Mouse (Mus musculus) myocyte (in vitro differentiated cells): Measurements from ENCODE around the gene Nek7. TPM values are rescaled to one million over a fixed set of nuclear protein-coding genes. Genes with fewer than 3 reads are reported as not detected.

ENCODE experiments used
- H3K27me3 ChIP-seq: one replicate; pipeline ENCODE4 v1.6.1; 2011; ENCODE audit not compliant: control insufficient read depth, insufficient read depth, insufficient read length
- H3K36me3 ChIP-seq: one replicate; pipeline ENCODE4 v1.6.1; 2011; ENCODE audit not compliant: control insufficient read depth, insufficient read depth
- H3K4me2 ChIP-seq: one replicate; pipeline ENCODE4 v1.6.1; 2011; ENCODE audit warnings: low read depth, control low read depth
- H3K4me3 ChIP-seq: one replicate; pipeline ENCODE4 v1.5.1; 2011; ENCODE audit warnings: mild to moderate bottlenecking, control low read depth, moderate library complexity
- H3K79me2 ChIP-seq: one replicate; pipeline ENCODE4 v1.6.1; 2011; ENCODE audit not compliant: control insufficient read depth, insufficient read depth
- H3ac ChIP-seq: one replicate; pipeline ENCODE4 v1.6.1; 2011; ENCODE audit not compliant: control insufficient read depth, insufficient read length
- CEBPB ChIP-seq: IDR thresholded peaks from 2 replicates; pipeline ENCODE4 v1.6.1; 2011; ENCODE audit warnings: mild to moderate bottlenecking, moderate library complexity; ENCODE audit not compliant: poor library complexity, insufficient read depth, severe bottlenecking
- E2F4 ChIP-seq: IDR thresholded peaks from one replicate; pipeline ENCODE4 v1.6.1; 2011; ENCODE audit warnings: mild to moderate bottlenecking, control low read depth, moderate library complexity; ENCODE audit not compliant: insufficient read depth
- MAX ChIP-seq: IDR thresholded peaks from one replicate; pipeline ENCODE4 v1.6.1; 2011; ENCODE audit warnings: low read depth, mild to moderate bottlenecking, control low read depth
- MYOD1 ChIP-seq, 3 experiments: IDR thresholded peaks; one replicate each; pipeline ENCODE4 v1.6.1; 2011; ENCODE audit warnings: control low read depth in 2 of 3, low read depth in 2 of 3, mild to moderate bottlenecking in 2 of 3, moderate library complexity in 1 of 3; ENCODE audit not compliant: insufficient read length in 2 of 3, control insufficient read depth in 1 of 3
- MYOG ChIP-seq, 3 experiments: IDR thresholded peaks; one replicate each; pipeline ENCODE4 v1.6.1; 2011; ENCODE audit warnings: control low read depth in 2 of 3, low read depth in 2 of 3, mild to moderate bottlenecking in 2 of 3; ENCODE audit not compliant: insufficient read length in 2 of 3, control insufficient read depth in 1 of 3, insufficient read depth in 1 of 3
- POLR2A ChIP-seq: IDR thresholded peaks from one replicate; pipeline ENCODE4 v1.6.1; 2011; ENCODE audit warnings: low read depth, mild to moderate bottlenecking, control low read depth, moderate library complexity; ENCODE audit not compliant: insufficient read length
- POLR2AphosphoS2 ChIP-seq: IDR thresholded peaks from one replicate; pipeline ENCODE4 v1.6.1; 2011; ENCODE audit warnings: low read depth, control low read depth; ENCODE audit not compliant: insufficient read length
- REST ChIP-seq: IDR thresholded peaks from one replicate; pipeline ENCODE4 v1.6.1; 2011; ENCODE audit warnings: mild to moderate bottlenecking, control low read depth, moderate library complexity; ENCODE audit not compliant: insufficient read depth, insufficient read length
- SRF ChIP-seq: IDR thresholded peaks from one replicate; pipeline ENCODE4 v1.6.1; 2011; ENCODE audit warnings: low read depth; ENCODE audit not compliant: control insufficient read depth, insufficient read length
- TCF12 ChIP-seq: IDR thresholded peaks from one replicate; pipeline ENCODE4 v1.6.1; 2011; ENCODE audit warnings: mild to moderate bottlenecking, control low read depth; ENCODE audit not compliant: poor library complexity, insufficient read depth, severe bottlenecking
- TCF3 ChIP-seq: IDR thresholded peaks from one replicate; pipeline ENCODE4 v1.6.1; 2011; ENCODE audit warnings: low read depth, control low read depth; ENCODE audit not compliant: insufficient read length
- USF1 ChIP-seq: IDR thresholded peaks from one replicate; pipeline ENCODE4 v1.6.1; 2011; ENCODE audit warnings: low read depth, mild to moderate bottlenecking, control low read depth, moderate library complexity
- polyA plus RNA-seq: library from polyadenylated mRNA; unstranded; fragments of >200 nt; fragmentation: generic; extraction: Trizol; gene quantifications from one replicate; pipeline ENCODE4 v1.2.1, GENCODE M21; 2012; ENCODE audit warnings: missing spikeins

The Nek7 gene
- polyA plus RNA-seq, 1 experiment, result 14.6 TPM

- Histone ChIP-seq H3K27me3 (no peaks in the 10 kb centered on the region), H3K4me3 (no peak overlapping the region), H3ac (no peak overlapping the region), H3K79me2 (peaks cover 45% of the 10 kb centered on the region), H3K36me3 (no peaks in the 10 kb centered on the region), H3K4me2 (no peak overlapping the region)
- TF ChIP-seq SRF, result no peak
- no peak for TF ChIP-seq MYOD1 (IDR thresholded peaks at IDR 0.05; ENCODE audit: control insufficient read depth in 1 of 3, insufficient read length in 2 of 3, low read depth in 2 of 3)
- no peak for TF ChIP-seq POLR2AphosphoS2
- no peak for TF ChIP-seq E2F4
- no peak for TF ChIP-seq TCF3
- no peak for TF ChIP-seq CEBPB
These were observed 29.4 kb downstream of the Nek7 start for GRCm38 (mm10) chr1:138590451-138591022.

GRCm38 (mm10) chr1:138589126-138589525, 30.8 kb downstream of the Nek7 start:
- H3K79me2 ChIP-seq, result peaks cover 49% of the 10 kb centered on the region
- H3K36me3 ChIP-seq, result no peaks in the 10 kb centered on the region
- no peak overlapping the region for H3K4me2 ChIP-seq
- TF ChIP-seq CEBPB, result no peak
- no peak for TF ChIP-seq MYOD1 (IDR thresholded peaks at IDR 0.05; ENCODE audit: control insufficient read depth in 1 of 3, insufficient read length in 2 of 3, low read depth in 2 of 3)
- no peak for TF ChIP-seq POLR2A
- no peak for TF ChIP-seq MYOG (IDR thresholded peaks at IDR 0.05; ENCODE audit: control insufficient read depth in 1 of 3, insufficient read depth in 1 of 3, insufficient read length in 2 of 3, low read depth in 2 of 3)
- TF ChIP-seq E2F4, result no peak
- TF ChIP-seq TCF12, result no peak
- TF ChIP-seq MAX, result no peak
- no peak for TF ChIP-seq SRF
- TF ChIP-seq TCF3, result no peak
- TF ChIP-seq USF1, result no peak
- TF ChIP-seq POLR2AphosphoS2, result no peak
- TF ChIP-seq REST, result no peak
- H3ac ChIP-seq, result no peak overlapping the region
- H3K27me3 ChIP-seq, result no peaks in the 10 kb centered on the region
- H3K4me3 ChIP-seq, result no peak overlapping the region

DNA sequence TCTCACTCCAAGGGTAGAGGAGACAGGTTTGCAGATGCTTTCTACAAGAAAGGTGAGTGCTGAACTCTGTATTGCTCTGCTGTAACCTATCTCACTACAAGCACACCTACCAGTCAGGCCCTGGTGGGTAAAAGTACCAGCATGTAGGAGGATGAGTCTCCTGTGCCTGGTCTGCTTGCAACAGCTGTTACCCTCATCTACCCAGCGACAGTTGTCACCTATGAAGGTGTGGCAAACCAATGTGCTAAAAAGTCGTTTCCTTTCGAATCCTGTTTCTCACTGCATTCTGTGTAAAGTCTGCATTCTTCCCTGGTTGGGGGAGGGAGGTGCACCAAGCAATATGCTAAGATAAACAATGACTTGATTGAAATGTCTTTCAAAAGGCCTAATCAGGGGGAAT, 32.1 kb downstream of the Nek7 start:
- no peaks in the 10 kb centered on the region for H3K27me3 ChIP-seq
- TF ChIP-seq MYOD1 (IDR thresholded peaks at IDR 0.05; ENCODE audit: control insufficient read depth in 1 of 3, insufficient read length in 2 of 3, low read depth in 2 of 3) (peak in 2 of 3 experiments; percentile 30 to 85), TCF3 (no peak), MYOG (IDR thresholded peaks at IDR 0.05; ENCODE audit: control insufficient read depth in 1 of 3, insufficient read depth in 1 of 3, insufficient read length in 2 of 3, low read depth in 2 of 3) (peak in 1 of 3 experiments; percentile 51)
- peaks cover 3% of the 10 kb centered on the region for H3K36me3 ChIP-seq
- H3K79me2 ChIP-seq, result peaks cover 41% of the 10 kb centered on the region
- no peak overlapping the region for H3K4me3 ChIP-seq
- H3ac ChIP-seq, result no peak overlapping the region
- no peak overlapping the region for H3K4me2 ChIP-seq

DNA sequence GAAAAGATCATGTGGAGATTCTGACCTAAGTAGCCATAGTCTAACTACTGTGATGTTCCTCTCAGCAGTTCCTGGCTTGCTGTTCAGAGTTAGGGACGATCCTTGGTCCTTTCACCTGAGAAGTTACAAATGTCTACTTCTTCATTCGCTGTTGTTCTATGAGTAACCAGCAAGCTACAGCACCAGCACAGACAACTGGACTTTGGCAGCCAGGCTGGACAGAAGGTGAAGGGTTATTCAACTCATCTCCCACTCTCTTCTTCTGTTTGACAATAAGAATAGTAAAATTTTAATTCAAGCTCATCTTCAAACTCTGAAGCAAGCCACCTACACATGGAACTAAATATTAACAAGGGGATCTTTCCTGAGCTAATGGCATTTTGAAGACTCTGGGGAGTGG, 33.0 kb downstream of the Nek7 start:
- no peak for TF ChIP-seq MYOG (IDR thresholded peaks at IDR 0.05; ENCODE audit: control insufficient read depth in 1 of 3, insufficient read depth in 1 of 3, insufficient read length in 2 of 3, low read depth in 2 of 3)
- TF ChIP-seq POLR2A, result no peak
- no peak for TF ChIP-seq E2F4
- TF ChIP-seq MAX, result no peak
- no peak for TF ChIP-seq USF1
- TF ChIP-seq TCF12, result no peak
- no peak for TF ChIP-seq TCF3
- no peak for TF ChIP-seq POLR2AphosphoS2
- no peak for TF ChIP-seq REST
- TF ChIP-seq SRF, result no peak
- no peak for TF ChIP-seq CEBPB
- TF ChIP-seq MYOD1 (IDR thresholded peaks at IDR 0.05; ENCODE audit: control insufficient read depth in 1 of 3, insufficient read length in 2 of 3, low read depth in 2 of 3), result no peak

DNA sequence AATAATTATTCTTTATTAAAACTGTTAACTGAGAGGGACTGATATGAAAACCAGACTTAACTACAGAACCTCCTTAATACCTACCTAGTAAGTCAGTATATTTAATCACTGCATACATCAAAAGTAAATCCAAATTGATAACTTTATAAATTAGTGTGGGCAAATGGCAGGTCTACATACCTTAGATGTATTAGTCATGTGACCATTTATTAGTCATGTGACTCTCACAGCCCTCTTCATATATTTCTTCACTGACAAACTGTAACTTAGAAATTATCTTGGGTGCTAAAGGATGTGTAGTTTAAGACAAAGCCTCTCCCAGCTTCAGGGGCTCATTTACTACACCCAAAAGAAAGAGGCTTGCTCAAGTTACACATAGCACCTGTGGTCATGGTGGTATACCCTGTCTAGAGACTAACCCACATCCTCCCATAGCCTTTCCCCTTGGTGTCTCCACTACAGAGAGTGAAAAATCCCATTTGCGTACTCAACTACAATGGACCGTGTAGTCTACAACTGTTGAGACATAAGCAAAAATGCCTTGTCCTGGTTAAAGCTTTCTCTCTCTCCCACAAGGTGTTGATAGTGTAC, 35.4 kb downstream of the Nek7 start:
- Histone ChIP-seq H3K4me3 (no peak overlapping the region), H3K36me3 (peaks cover 3% of the 10 kb centered on the region), H3ac (no peak overlapping the region), H3K79me2 (peaks cover 31% of the 10 kb centered on the region), H3K4me2 (no peak overlapping the region), H3K27me3 (no peaks in the 10 kb centered on the region)
- no peak for TF ChIP-seq REST
- no peak for TF ChIP-seq SRF

More for the DNA sequence above, 33.0 kb downstream of the Nek7 start:
- H3ac ChIP-seq, result no peak overlapping the region
- H3K4me2 ChIP-seq, result no peak overlapping the region
- H3K27me3 ChIP-seq, result no peaks in the 10 kb centered on the region
- peaks cover 32% of the 10 kb centered on the region for H3K79me2 ChIP-seq
- H3K4me3 ChIP-seq, result no peak overlapping the region
- H3K36me3 ChIP-seq, result peaks cover 3% of the 10 kb centered on the region
